Mouse (Mus musculus) liver, adult 2 months (tissue): ENCODE results near the gene Pycr2. TPM values are rescaled to one million over a fixed set of nuclear protein-coding genes. Genes with fewer than 3 reads are reported as not detected.

Experiments
- DNase-seq: peaks from one replicate; pipeline ENCODE4 v3.0.0-alpha.2; 2011; ENCODE audit warnings: low read depth, low spot score; ENCODE audit errors: extremely low read depth
- H3K27ac ChIP-seq: fragments of 200-500 bp; replicated peaks from 2 replicates; pipeline ENCODE4 v1.5.1; 2012; ENCODE audit warnings: low read depth, mild to moderate bottlenecking, control low read depth, inconsistent platforms, low read length; ENCODE audit not compliant: insufficient read depth
- H3K27me3 ChIP-seq: fragments of 200-500 bp; 2 replicates; pipeline ENCODE4 v1.6.1; 2012; ENCODE audit warnings: mild to moderate bottlenecking, moderate library complexity, low read length, inconsistent platforms; ENCODE audit not compliant: control insufficient read depth, insufficient read depth
- H3K36me3 ChIP-seq: fragments of 200-500 bp; 2 replicates; pipeline ENCODE4 v1.6.1; 2012; ENCODE audit warnings: low read length, inconsistent platforms; ENCODE audit not compliant: control insufficient read depth, insufficient read depth
- H3K4me1 ChIP-seq: fragments of 200-500 bp; 2 replicates; pipeline ENCODE4 v1.6.1; 2011; ENCODE audit warnings: low read length; ENCODE audit not compliant: control insufficient read depth, insufficient read depth
- H3K4me3 ChIP-seq: fragments of 200-500 bp; 2 replicates; pipeline ENCODE4 v1.5.1; 2011; ENCODE audit warnings: low read depth, mild to moderate bottlenecking, control low read depth, low read length, moderate library complexity; ENCODE audit not compliant: insufficient read depth
- H3K79me2 ChIP-seq: fragments of 200-500 bp; 2 replicates; pipeline ENCODE4 v1.6.1; 2012; ENCODE audit warnings: inconsistent platforms, mild to moderate bottlenecking, low read length, moderate library complexity; ENCODE audit not compliant: control insufficient read depth, insufficient read depth
- H3K9ac ChIP-seq: fragments of 200-500 bp; 2 replicates; pipeline ENCODE4 v1.6.1; 2012; ENCODE audit warnings: low read depth, mild to moderate bottlenecking, control low read depth, inconsistent platforms, low read length
- CTCF ChIP-seq: fragments of 200-500 bp; IDR thresholded peaks from 2 replicates; pipeline ENCODE4 v1.5.1; 2011; ENCODE audit warnings: low read depth, low read length, control low read depth
- POLR2A ChIP-seq: fragments of 200-500 bp; IDR thresholded peaks from 2 replicates; pipeline ENCODE4 v1.6.1; 2011; ENCODE audit warnings: low read length, control low read depth; ENCODE audit not compliant: insufficient read depth; ENCODE audit errors: extremely low read depth
- WGBS: fragments of 180-500 bp; shearing (Covaris S2); methylation state at CpG from one replicate; pipeline ENCODE4 v1.1.7; 2018; 5-methylcytosine and 5-hydroxymethylcytosine counted together
- polyA plus RNA-seq: library from polyadenylated mRNA; depleted of rRNA; stranded (reverse); fragments of >200 nt; gene quantifications from 2 replicates; pipeline ENCODE4 v1.2.3, GENCODE M21; 2012
- total RNA-seq: library from RNA; depleted of rRNA; stranded (reverse); fragments of >200 nt; gene quantifications from 2 replicates; pipeline ENCODE4 v1.2.3, GENCODE M21; 2014

The Pycr2 gene
- total and polyA plus RNA-seq, 2 experiments, result 5.7 to 8.5 TPM

DNA sequence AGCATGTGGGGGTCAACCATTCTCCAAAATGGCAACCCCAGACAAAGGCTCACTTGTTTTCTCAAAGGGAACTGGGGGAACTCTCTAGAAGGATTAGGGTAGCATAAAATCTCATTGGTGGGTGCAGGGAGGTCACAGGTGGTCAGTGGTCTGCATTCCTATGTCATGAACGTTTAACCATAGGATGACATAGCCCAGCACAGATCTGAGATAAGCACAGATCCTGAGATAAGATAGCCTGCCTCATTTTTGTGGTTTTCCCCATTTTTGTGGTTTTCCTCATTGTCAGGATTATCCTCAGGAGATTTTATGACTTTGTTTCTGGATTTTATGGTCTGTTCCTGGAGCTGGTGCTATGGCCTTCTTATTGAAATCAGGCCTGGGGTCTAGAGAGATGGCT lies 13.0 kb downstream of the Pycr2 start:
- Histone ChIP-seq H3K4me1 (no peaks in the 10 kb centered on the region), H3K4me3 (no peak overlapping the region), H3K36me3 (no peaks in the 10 kb centered on the region), H3K79me2 (no peaks in the 10 kb centered on the region), H3K27me3 (no peaks in the 10 kb centered on the region), H3K9ac (no peak overlapping the region), H3K27ac (no peak overlapping the region)
- DNase-seq, result no peak
- TF ChIP-seq POLR2A, result no peak
- no peak for TF ChIP-seq CTCF
- 34% methylated on average over 1 of the region's 1 CpGs for WGBS

GRCm38 (mm10) chr1:180919686-180920085 lies 15.6 kb downstream of the Pycr2 start:
- no peak for TF ChIP-seq POLR2A
- TF ChIP-seq CTCF, result peak; percentile 94
- WGBS, result 37% methylated on average over 8 of the region's 8 CpGs
- no peak overlapping the region for H3K9ac ChIP-seq
- no peak overlapping the region for H3K27ac ChIP-seq
- no peaks in the 10 kb centered on the region for H3K36me3 ChIP-seq
- no peaks in the 10 kb centered on the region for H3K27me3 ChIP-seq
- H3K4me3 ChIP-seq, result no peak overlapping the region
- no peak for DNase-seq
- H3K79me2 ChIP-seq, result no peaks in the 10 kb centered on the region
- no peaks in the 10 kb centered on the region for H3K4me1 ChIP-seq

DNA sequence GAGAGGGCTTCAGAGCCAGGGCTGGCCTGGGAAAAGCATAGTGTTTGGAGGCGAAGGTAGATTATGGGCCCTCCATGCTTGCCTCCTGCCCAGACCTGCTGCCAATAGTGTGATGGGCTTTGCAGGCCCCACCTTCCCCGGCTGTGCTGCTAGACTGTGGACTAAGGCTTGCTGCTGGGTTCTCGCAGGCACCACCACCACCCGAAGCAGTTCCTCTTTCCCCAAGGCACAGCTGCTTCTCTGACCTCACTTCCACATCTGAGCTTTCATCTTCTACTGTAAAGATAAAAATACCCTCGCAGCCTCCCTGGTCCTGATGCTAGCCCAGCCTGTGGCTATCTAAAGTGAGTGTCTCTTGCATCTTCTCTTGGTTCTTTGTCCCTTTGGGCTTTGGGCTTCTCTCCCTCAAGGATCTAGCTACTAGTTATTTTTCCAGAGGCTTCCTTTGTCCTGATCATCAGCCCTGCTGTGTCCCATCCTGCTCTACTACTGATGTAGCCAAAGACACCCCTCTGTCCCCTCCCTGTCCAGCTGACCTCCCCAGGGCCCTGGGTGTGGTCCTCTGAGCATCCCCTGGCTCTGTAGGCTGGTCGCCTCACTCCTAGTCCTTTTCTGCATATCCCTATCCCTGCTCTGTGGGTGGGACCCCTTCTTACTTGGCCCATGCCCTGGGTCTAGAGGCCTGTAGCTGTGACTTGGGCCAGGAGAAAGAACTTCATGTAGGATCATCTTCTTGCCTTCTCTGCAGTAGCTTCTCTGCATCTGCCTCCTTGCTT lies 18.4 kb downstream of the Pycr2 start:
- H3K79me2 ChIP-seq, result no peaks in the 10 kb centered on the region
- no peaks in the 10 kb centered on the region for H3K27me3 ChIP-seq
- H3K9ac ChIP-seq, result no peak overlapping the region
- no peaks in the 10 kb centered on the region for H3K36me3 ChIP-seq
- no peaks in the 10 kb centered on the region for H3K4me1 ChIP-seq
- H3K4me3 ChIP-seq, result no peak overlapping the region
- DNase-seq, result no peak
- H3K27ac ChIP-seq, result no peak overlapping the region
- 77% methylated on average over 6 of the region's 6 CpGs for WGBS
- TF ChIP-seq POLR2A, result no peak
- TF ChIP-seq CTCF, result no peak

GRCm38 (mm10) chr1:180924737-180925136 lies 20.6 kb downstream of the Pycr2 start:
- no peak overlapping the region for H3K9ac ChIP-seq
- no peaks in the 10 kb centered on the region for H3K36me3 ChIP-seq
- TF ChIP-seq CTCF (no peak), POLR2A (no peak)
- no peak overlapping the region for H3K4me3 ChIP-seq
- H3K4me1 ChIP-seq, result no peaks in the 10 kb centered on the region
- 90% methylated on average over 2 of the region's 2 CpGs for WGBS
- DNase-seq, result no peak
- H3K79me2 ChIP-seq, result no peaks in the 10 kb centered on the region
- H3K27ac ChIP-seq, result no peak overlapping the region
- no peaks in the 10 kb centered on the region for H3K27me3 ChIP-seq

GRCm38 (mm10) chr1:180926286-180926685 lies 22.2 kb downstream of the Pycr2 start:
- Histone ChIP-seq H3K27ac (no peak overlapping the region), H3K27me3 (no peaks in the 10 kb centered on the region), H3K36me3 (no peaks in the 10 kb centered on the region), H3K4me1 (no peaks in the 10 kb centered on the region), H3K4me3 (no peak overlapping the region), H3K79me2 (no peaks in the 10 kb centered on the region), H3K9ac (no peak overlapping the region)
- TF ChIP-seq CTCF (no peak), POLR2A (no peak)
- WGBS, result 66% methylated on average over 4 of the region's 4 CpGs
- no peak for DNase-seq

DNA sequence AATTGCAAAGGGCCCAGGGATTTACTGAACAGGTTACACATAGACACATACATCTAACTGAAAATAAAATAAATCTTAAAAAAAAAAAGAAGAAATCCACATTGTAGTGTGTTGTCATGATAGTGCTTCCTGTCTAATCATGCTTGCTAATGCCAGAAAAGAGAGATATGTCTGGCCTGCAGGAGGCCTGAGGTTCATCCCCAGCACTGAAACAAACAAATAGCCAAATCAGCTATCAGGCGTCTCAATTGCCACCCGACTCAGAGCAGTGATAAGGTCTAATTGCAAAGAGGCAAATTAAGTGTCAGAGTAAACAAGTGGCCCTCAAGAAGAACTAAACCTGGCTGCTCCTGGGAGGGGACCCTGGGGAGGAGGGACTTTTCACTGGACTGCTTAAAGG lies 25.5 kb downstream of the Pycr2 start:
- H3K79me2 ChIP-seq, result no peaks in the 10 kb centered on the region
- no peaks in the 10 kb centered on the region for H3K4me1 ChIP-seq
- no peak overlapping the region for H3K4me3 ChIP-seq
- 45% methylated on average over 2 of the region's 2 CpGs for WGBS
- H3K9ac ChIP-seq, result no peak overlapping the region
- H3K36me3 ChIP-seq, result no peaks in the 10 kb centered on the region
- TF ChIP-seq POLR2A, result no peak
- TF ChIP-seq CTCF, result no peak
- H3K27me3 ChIP-seq, result no peaks in the 10 kb centered on the region
- no peak for DNase-seq
- no peak overlapping the region for H3K27ac ChIP-seq
